ENCODE assay signal across 8 mouse cellular contexts in genomic region chr10:58675533-58675932, GRCm38 (mm10). TPM values are rescaled to one million over a fixed set of nuclear protein-coding genes. Genes with fewer than 3 reads are reported as not detected.
DNase-seq lines count a peak whose midpoint lies in the region; ATAC-seq lines count a peak whose summit lies in the region.

Edar (minus strand) TSS chr10:58675654.

- H3K9ac ChIP-seq in embryonic facial prominence, embryonic 13.5 days, result peak within 1 kb of the TSS; percentile 71
- peak within 1 kb of the TSS; percentile 59 for H3K9ac ChIP-seq in limb, embryonic 13.5 days
- H3K9ac ChIP-seq in midbrain, embryonic 14.5 days (replicated peaks; ENCODE audit: low read length), result no peak within 1 kb of the TSS

- H3K4me1 ChIP-seq in embryonic facial prominence, embryonic 13.5 days, result peaks cover 8% of the 10 kb centered on the region
- peaks cover 12% of the 10 kb centered on the region; the same call in 1 of the 2 replicates for H3K4me1 ChIP-seq in limb, embryonic 13.5 days
- peaks cover 6% of the 10 kb centered on the region; the same call in 1 of the 2 replicates for H3K4me1 ChIP-seq in midbrain, embryonic 14.5 days (ENCODE audit: control insufficient read depth, insufficient read depth, low read length)

- no peaks in the 10 kb centered on the region for H3K36me3 ChIP-seq in embryonic facial prominence, embryonic 13.5 days
- no peaks in the 10 kb centered on the region for H3K36me3 ChIP-seq in limb, embryonic 13.5 days
- no peaks in the 10 kb centered on the region for H3K36me3 ChIP-seq in midbrain, embryonic 14.5 days (ENCODE audit: control insufficient read depth, insufficient read depth, low read length)

- H3K4me3 ChIP-seq in embryonic facial prominence, embryonic 13.5 days, result peak within 1 kb of the TSS; percentile 45
- peak within 1 kb of the TSS; percentile 45 for H3K4me3 ChIP-seq in limb, embryonic 13.5 days
- H3K4me3 ChIP-seq in midbrain, embryonic 14.5 days (replicated peaks; ENCODE audit: low read depth, low read length), result no peak within 1 kb of the TSS

- no peaks in the 10 kb centered on the region for H3K9me3 ChIP-seq in embryonic facial prominence, embryonic 13.5 days
- H3K9me3 ChIP-seq in limb, embryonic 13.5 days, result no peaks in the 10 kb centered on the region
- H3K9me3 ChIP-seq in midbrain, embryonic 14.5 days (ENCODE audit: control insufficient read depth, low read length), result no peaks in the 10 kb centered on the region

- peak; percentile 42 to 63 for DNase-seq in adrenal gland, postnatal 4 days (ENCODE audit: low spot score in 2 of 2)
- peak; percentile 41 to 56 for DNase-seq in heart, adult 9 months (ENCODE audit: low spot score in 2 of 2)
- peak; percentile 68 to 74 for DNase-seq in kidney, adult 8-10 months
- peak; percentile 88 for DNase-seq in midbrain, embryonic 14.5 days
- DNase-seq in spleen, postnatal 10 days (ENCODE audit: low spot score in 2 of 2), result peak; percentile 26 to 80
- no peak for DNase-seq in MN1 (ENCODE audit: low spot score)

- peak; percentile 80; the same call in 1 of the 2 replicates for ATAC-seq in embryonic facial prominence, embryonic 13.5 days (ENCODE audit: insufficient number of reproducible peaks, insufficient read depth, low FRiP score, low TSS enrichment, low read depth)
- ATAC-seq in limb, embryonic 13.5 days (ENCODE audit: low FRiP score, low read depth), result peak; percentile 88
- ATAC-seq in midbrain, embryonic 14.5 days (ENCODE audit: low FRiP score, low TSS enrichment), result peak; percentile 62

- peak within 1 kb of the TSS; percentile 65 for H3K4me2 ChIP-seq in embryonic facial prominence, embryonic 13.5 days
- H3K4me2 ChIP-seq in limb, embryonic 13.5 days (replicated peaks), result peak within 1 kb of the TSS; percentile 66
- H3K4me2 ChIP-seq in midbrain, embryonic 14.5 days (ENCODE audit: low read length), result peak within 1 kb of the TSS; percentile 43

- no peak within 1 kb of the TSS for H3K27ac ChIP-seq in embryonic facial prominence, embryonic 13.5 days
- H3K27ac ChIP-seq in limb, embryonic 13.5 days, result no peak within 1 kb of the TSS
- no peak within 1 kb of the TSS for H3K27ac ChIP-seq in midbrain, embryonic 14.5 days (replicated peaks; ENCODE audit: low read depth, low read length)

- 2% methylated on average over 20 of the region's 20 CpGs for WGBS in embryonic facial prominence, embryonic 13.5 days
- under 1% methylated on average over 20 of the region's 20 CpGs for WGBS in limb, embryonic 13.5 days
- WGBS in midbrain, embryonic 14.5 days, result 4% methylated on average over 20 of the region's 20 CpGs

- peaks cover 10% of the 10 kb centered on the region for H3K27me3 ChIP-seq in embryonic facial prominence, embryonic 13.5 days
- H3K27me3 ChIP-seq in limb, embryonic 13.5 days, result no peaks in the 10 kb centered on the region; the same call in 1 of the 2 replicates
- no peaks in the 10 kb centered on the region for H3K27me3 ChIP-seq in midbrain, embryonic 14.5 days (ENCODE audit: control insufficient read depth, insufficient read depth, low read length)

RNA-seq across cellular contexts. Expression of gene Edar, which starts in this region (rescaled TPM):
- total RNA-seq in adrenal gland, postnatal 4 days (2021), result under 1 TPM; 0.28 TPM
- polyA plus RNA-seq in embryonic facial prominence, embryonic 13.5 days (2015; fragmentation: Nextera tagmentation; extraction: Ambion mirVana), result 3.3 TPM in 2 replicates
- 1.4 and 1.7 TPM in 2 replicates for polyA plus RNA-seq in limb, embryonic 13.5 days (2015; fragmentation: Nextera tagmentation; extraction: Ambion mirVana)
- 0.09 and 0.41 TPM in 2 replicates for polyA plus RNA-seq in midbrain, embryonic 14.5 days (2014; fragmentation: Nextera tagmentation; extraction: Ambion mirVana)

Comparison
In these comparisons a context has a peak if more than half of its experiments do, and no peak if none do; other contexts are left out.
1. Peak in DNase-seq in adrenal gland, postnatal 4 days; RNA of the gene not detected or under 1 TPM.
2. Peak in DNase-seq, ATAC-seq and H3K4me2 ChIP-seq in midbrain, embryonic 14.5 days; RNA of the gene not detected or under 1 TPM.